Mouse (Mus musculus) G1E (cell line): Measurements from ENCODE around the gene Rel. TPM values are rescaled to one million over a fixed set of nuclear protein-coding genes. Genes with fewer than 3 reads are reported as not detected.

Experiments
- ATAC-seq: 2 replicates; pipeline ENCODE4 v1.8.0; 2016; ENCODE audit warnings: mild to moderate bottlenecking; ENCODE audit not compliant: insufficient number of reproducible peaks, poor library complexity, low FRiP score, severe bottlenecking; ENCODE audit errors: extremely low read depth
- DNase-seq: peaks from one replicate; pipeline ENCODE4 v3.0.0; 2012; ENCODE audit warnings: low spot score
- H3K27me3 ChIP-seq: 2 replicates; pipeline ENCODE4 v1.6.1; 2012; ENCODE audit warnings: mild to moderate bottlenecking, low read length, inconsistent platforms; ENCODE audit not compliant: insufficient read depth
- H3K36me3 ChIP-seq: replicated peaks from 2 replicates; pipeline ENCODE3; 2012; ENCODE audit warnings: mild to moderate bottlenecking, inconsistent platforms
- H3K4me1 ChIP-seq: 2 replicates; pipeline ENCODE4 v1.6.1; 2012; ENCODE audit warnings: low read depth, low read length, inconsistent platforms, mixed read lengths; ENCODE audit not compliant: insufficient read depth
- H3K4me3 ChIP-seq: 2 replicates; pipeline ENCODE4 v1.5.1; 2012; ENCODE audit warnings: low read depth, mild to moderate bottlenecking, inconsistent platforms, low read length, moderate library complexity, mixed read lengths
- H3K9me3 ChIP-seq: replicated peaks from 2 replicates; pipeline ENCODE4 v1.6.1; 2012; ENCODE audit warnings: inconsistent platforms
- CTCF ChIP-seq: IDR thresholded peaks from 2 replicates; pipeline ENCODE4 v1.5.1; 2012; ENCODE audit warnings: low read depth, low read length, inconsistent platforms, mixed read lengths
- GATA1 ChIP-seq: IDR thresholded peaks from 2 replicates; pipeline ENCODE4 v1.6.1; 2012; ENCODE audit warnings: borderline replicate concordance, low read length, inconsistent platforms, mixed read lengths
- GATA2 ChIP-seq: IDR thresholded peaks from 2 replicates; pipeline ENCODE4 v1.6.1; 2012; ENCODE audit warnings: low read depth, low read length, inconsistent platforms, borderline replicate concordance
- POLR2AphosphoS5 ChIP-seq: IDR thresholded peaks from 2 replicates; pipeline ENCODE4 v1.6.1; 2012; ENCODE audit warnings: low read depth, low read length, inconsistent platforms; ENCODE audit not compliant: insufficient replicate concordance
- TAL1 ChIP-seq: conservative IDR thresholded peaks from 2 replicates; pipeline ENCODE4 v1.6.1; 2012; ENCODE audit warnings: low read depth, low read length, inconsistent platforms, mixed read lengths
- polyA plus RNA-seq: library from polyadenylated mRNA; stranded (reverse); fragments of >175 nt; gene quantifications from 2 replicates; pipeline ENCODE4 v1.2.3, GENCODE M21; 2012
- total RNA-seq, 2 experiments: library from RNA; stranded (forward) in 1 of 2; stranded (reverse) in 1 of 2; fragments of 200-1000 nt in 1 of 2; fragments of >200 nt in 1 of 2; fragmentation: Nextera tagmentation in 1 of 2; gene quantifications; 2 replicates each; pipeline ENCODE4 v1.2.3; 2014 to 2017

Rel gene
- total and polyA plus RNA-seq, 3 experiments, result 0.60 to 18.0 (median 7.4) TPM

DNA sequence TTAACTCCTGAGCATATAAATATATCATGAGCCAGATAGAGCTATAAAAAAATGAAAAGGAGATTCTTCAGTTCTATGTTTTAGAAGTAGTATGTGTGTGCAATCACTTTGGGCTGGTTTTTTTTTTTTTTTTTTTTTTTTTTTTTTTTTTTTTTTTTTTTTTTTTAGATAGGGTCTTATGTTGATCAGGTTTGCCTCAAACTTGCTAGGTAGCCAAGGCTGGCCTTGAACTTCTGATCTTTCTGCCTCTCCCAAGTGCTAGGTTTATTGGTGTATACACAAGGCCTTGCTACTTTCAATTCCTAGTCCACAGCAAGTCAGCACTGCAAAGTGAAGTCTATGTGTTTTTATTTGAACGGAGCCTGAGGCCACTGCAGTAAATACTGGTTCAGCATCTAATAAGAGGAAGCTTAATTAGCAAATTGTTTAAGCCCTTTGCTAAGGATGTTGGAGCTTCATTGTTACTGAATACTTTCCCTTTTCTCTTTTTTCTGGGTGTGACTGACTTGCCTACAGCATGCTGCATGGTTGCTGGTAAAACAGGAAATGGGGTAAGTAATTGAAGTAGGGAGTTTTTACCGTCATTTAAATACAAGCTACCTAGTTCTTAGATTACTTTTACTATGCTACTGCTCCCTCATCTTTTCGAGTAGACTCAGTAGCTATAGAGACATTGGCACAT lies 71.2 kb downstream of the Rel start:
- peaks cover 59% of the 10 kb centered on the region for H3K36me3 ChIP-seq
- no peak for TF ChIP-seq TAL1
- TF ChIP-seq GATA1, result no peak
- TF ChIP-seq CTCF, result no peak
- TF ChIP-seq POLR2AphosphoS5, result no peak
- no peak for TF ChIP-seq GATA2
- no peaks in the 10 kb centered on the region for H3K9me3 ChIP-seq
- no peak for DNase-seq
- no peak overlapping the region for H3K4me3 ChIP-seq
- peaks cover 4% of the 10 kb centered on the region; the same call in 1 of the 2 replicates for H3K4me1 ChIP-seq
- no peaks in the 10 kb centered on the region for H3K27me3 ChIP-seq
- ATAC-seq, result no peak

DNA sequence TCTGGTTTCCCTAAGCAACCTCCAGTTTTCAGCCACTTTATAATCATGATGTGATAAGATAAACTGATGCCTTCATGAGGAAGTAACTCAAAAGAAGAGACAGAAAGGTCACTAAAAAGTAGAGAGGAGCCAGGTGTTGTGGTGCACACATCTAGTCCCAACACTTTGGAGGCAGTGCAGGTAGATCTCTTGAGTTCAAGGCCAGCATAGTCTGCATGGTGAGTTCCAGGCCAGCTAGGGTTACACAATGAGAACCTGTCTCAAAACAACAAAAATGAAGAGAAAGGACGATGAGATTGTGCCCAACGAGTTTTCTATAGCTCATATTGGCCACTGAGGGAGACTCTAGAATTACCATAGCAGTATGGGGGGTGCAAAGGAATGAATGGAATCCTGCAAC lies 72.2 kb downstream of the Rel start:
- no peaks in the 10 kb centered on the region for H3K9me3 ChIP-seq
- DNase-seq (no peak), ATAC-seq (no peak)
- TF ChIP-seq TAL1 (no peak), POLR2AphosphoS5 (no peak), CTCF (no peak), GATA2 (no peak), GATA1 (no peak)
- H3K4me1 ChIP-seq, result peaks cover 4% of the 10 kb centered on the region; the same call in 1 of the 2 replicates
- H3K36me3 ChIP-seq, result peaks cover 59% of the 10 kb centered on the region
- no peaks in the 10 kb centered on the region for H3K27me3 ChIP-seq
- H3K4me3 ChIP-seq, result no peak overlapping the region

DNA sequence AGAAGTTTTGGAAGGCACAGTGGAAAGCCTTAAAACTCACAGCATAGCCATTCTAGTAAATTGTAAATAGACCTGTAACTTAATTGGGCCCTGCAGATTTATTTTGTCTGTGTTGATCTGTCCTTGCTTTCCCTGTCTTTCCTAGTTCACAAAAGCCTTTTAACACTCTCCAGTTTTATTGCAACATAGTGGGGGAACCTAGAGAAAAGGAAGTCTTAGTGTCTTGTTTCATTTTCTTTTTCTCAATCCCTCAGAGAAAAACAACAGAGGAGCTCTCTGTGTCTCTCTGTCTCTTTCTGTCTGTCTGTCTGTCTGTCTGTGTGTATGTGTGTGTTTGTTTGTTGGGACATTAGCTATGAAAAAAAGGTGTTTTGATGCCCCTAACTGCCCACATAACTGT lies 74.9 kb downstream of the Rel start:
- H3K4me1 ChIP-seq, result peaks cover 4% of the 10 kb centered on the region; the same call in 1 of the 2 replicates
- peaks cover 49% of the 10 kb centered on the region for H3K36me3 ChIP-seq
- no peak overlapping the region for H3K4me3 ChIP-seq
- DNase-seq, result no peak
- TF ChIP-seq CTCF (no peak), GATA2 (no peak), POLR2AphosphoS5 (no peak), GATA1 (no peak), TAL1 (no peak)
- H3K27me3 ChIP-seq, result no peaks in the 10 kb centered on the region
- H3K9me3 ChIP-seq, result no peaks in the 10 kb centered on the region
- ATAC-seq, result no peak

DNA sequence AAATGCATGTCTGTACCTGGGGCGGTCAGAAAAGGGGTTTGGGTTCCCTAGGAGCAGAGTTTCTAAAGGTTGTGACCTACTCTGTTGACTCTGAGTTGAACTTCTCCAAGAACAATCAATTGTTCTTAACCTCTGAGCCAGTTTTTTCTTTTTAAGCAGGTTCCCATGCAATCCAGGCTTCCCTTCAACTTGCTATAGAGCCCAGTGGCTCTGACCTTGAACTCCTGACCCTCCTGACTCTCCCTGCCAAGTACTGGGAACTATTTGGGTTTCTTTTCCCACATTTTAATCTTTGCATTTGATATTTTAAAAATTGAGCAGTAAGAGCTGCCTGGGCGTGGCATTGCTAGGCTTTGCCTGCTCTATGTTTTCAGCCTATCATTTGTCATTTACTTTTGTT lies 77.5 kb downstream of the Rel start:
- Histone ChIP-seq H3K27me3 (no peaks in the 10 kb centered on the region), H3K9me3 (no peaks in the 10 kb centered on the region), H3K4me3 (no peak overlapping the region), H3K4me1 (peaks cover 1% of the 10 kb centered on the region; the same call in 1 of the 2 replicates), H3K36me3 (peaks cover 45% of the 10 kb centered on the region)
- DNase-seq (no peak), ATAC-seq (no peak)
- TF ChIP-seq POLR2AphosphoS5, result no peak
- TF ChIP-seq TAL1, result no peak
- no peak for TF ChIP-seq CTCF
- no peak for TF ChIP-seq GATA1
- TF ChIP-seq GATA2, result no peak

DNA sequence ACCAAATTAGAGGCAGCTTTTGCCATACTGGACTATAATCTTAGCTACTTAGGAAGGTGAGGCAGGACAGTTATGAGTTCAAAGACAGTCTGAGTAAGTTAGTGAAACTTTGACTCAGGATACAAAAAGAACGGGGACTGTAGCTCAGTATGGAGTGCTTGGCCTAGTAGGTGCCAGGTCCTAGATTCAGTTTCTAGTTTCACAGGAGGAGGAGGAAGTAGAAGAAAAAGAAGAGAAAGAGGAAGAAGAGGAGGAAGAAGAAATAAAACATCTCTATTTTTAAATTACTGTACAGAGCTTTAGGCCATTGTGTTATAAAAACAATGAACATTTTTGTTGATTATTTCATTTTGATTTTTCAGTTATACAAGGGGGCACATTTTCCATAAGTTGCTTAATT lies 82.7 kb downstream of the Rel start:
- ATAC-seq (no peak), DNase-seq (no peak)
- TF ChIP-seq CTCF, result no peak
- no peak for TF ChIP-seq TAL1
- TF ChIP-seq POLR2AphosphoS5, result no peak
- no peak for TF ChIP-seq GATA2
- TF ChIP-seq GATA1, result no peak
- H3K36me3 ChIP-seq, result peaks cover 58% of the 10 kb centered on the region
- H3K4me1 ChIP-seq, result no peaks in the 10 kb centered on the region
- no peaks in the 10 kb centered on the region for H3K27me3 ChIP-seq
- H3K9me3 ChIP-seq, result no peaks in the 10 kb centered on the region
- no peak overlapping the region for H3K4me3 ChIP-seq

Other genes with a start within 250 kb of the Rel start
- not detected in 2 replicates for gene 1700093K21Rik, start 249.8 kb downstream of the Rel start, total RNA-seq (2014; fragmentation: Nextera tagmentation)
- not detected in 2 replicates for gene 1700093K21Rik, start 249.8 kb downstream of the Rel start, total RNA-seq (2017)
- not detected in 2 replicates for gene 1700093K21Rik, start 249.8 kb downstream of the Rel start, polyA plus RNA-seq
- 42.1 and 50.9 TPM in 2 replicates for gene 0610010F05Rik, start 137.3 kb downstream of the Rel start, total RNA-seq (2014; fragmentation: Nextera tagmentation)
- 36.5 and 43.9 TPM in 2 replicates for gene 0610010F05Rik, start 137.3 kb downstream of the Rel start, total RNA-seq (2017)
- 3.3 and 5.5 TPM in 2 replicates for gene 0610010F05Rik, start 137.3 kb downstream of the Rel start, polyA plus RNA-seq
- 50.6 and 54.6 TPM in 2 replicates for gene Pus10, start 105.3 kb downstream of the Rel start, total RNA-seq (2014; fragmentation: Nextera tagmentation)
- gene Pus10, start 105.3 kb downstream of the Rel start, total RNA-seq (2017), result 38.7 and 50.9 TPM in 2 replicates
- 4.2 and 7.0 TPM in 2 replicates for gene Pus10, start 105.3 kb downstream of the Rel start, polyA plus RNA-seq
- gene Pex13, start 105.0 kb downstream of the Rel start, total RNA-seq (2014; fragmentation: Nextera tagmentation), result 26.7 and 35.2 TPM in 2 replicates
- 16.4 and 18.1 TPM in 2 replicates for gene Pex13, start 105.0 kb downstream of the Rel start, total RNA-seq (2017)
- 16.3 and 16.7 TPM in 2 replicates for gene Pex13, start 105.0 kb downstream of the Rel start, polyA plus RNA-seq
- gene Papolg, start 124.3 kb upstream of the Rel start, total RNA-seq (2014; fragmentation: Nextera tagmentation), result 49.4 and 51.7 TPM in 2 replicates
- 25.2 and 29.4 TPM in 2 replicates for gene Papolg, start 124.3 kb upstream of the Rel start, total RNA-seq (2017)
- gene Papolg, start 124.3 kb upstream of the Rel start, polyA plus RNA-seq, result 0.81 and 1.3 TPM in 2 replicates